Mouse (Mus musculus) monocyte, adult 5-6 weeks (primary cell): ENCODE results near the gene Odf2. TPM values are rescaled to one million over a fixed set of nuclear protein-coding genes. Genes with fewer than 3 reads are reported as not detected.
"Not testable (repeated sequence)": the region's sequence is repeated elsewhere in the genome, so short reads cannot be mapped to it uniquely, and the experiment has no call there.

Experiments used
- ATAC-seq: fragments of 153-309, 156-312 bp; replicated peaks from 2 replicates; pipeline ENCODE4 v1.8.0; 2017; ENCODE audit warnings: mild to moderate bottlenecking; ENCODE audit not compliant: low TSS enrichment, insufficient number of reproducible peaks, severe bottlenecking, poor library complexity, low FRiP score
- total RNA-seq: library from RNA; stranded (forward); fragments of 200-1000, 200-491, 200-594 nt; gene quantifications from 3 replicates; pipeline ENCODE4 v1.2.3, GENCODE M21; 2017

The Odf2 gene
- total RNA-seq, 1 experiment from 2014 or later: 89.7 TPM

DNA sequence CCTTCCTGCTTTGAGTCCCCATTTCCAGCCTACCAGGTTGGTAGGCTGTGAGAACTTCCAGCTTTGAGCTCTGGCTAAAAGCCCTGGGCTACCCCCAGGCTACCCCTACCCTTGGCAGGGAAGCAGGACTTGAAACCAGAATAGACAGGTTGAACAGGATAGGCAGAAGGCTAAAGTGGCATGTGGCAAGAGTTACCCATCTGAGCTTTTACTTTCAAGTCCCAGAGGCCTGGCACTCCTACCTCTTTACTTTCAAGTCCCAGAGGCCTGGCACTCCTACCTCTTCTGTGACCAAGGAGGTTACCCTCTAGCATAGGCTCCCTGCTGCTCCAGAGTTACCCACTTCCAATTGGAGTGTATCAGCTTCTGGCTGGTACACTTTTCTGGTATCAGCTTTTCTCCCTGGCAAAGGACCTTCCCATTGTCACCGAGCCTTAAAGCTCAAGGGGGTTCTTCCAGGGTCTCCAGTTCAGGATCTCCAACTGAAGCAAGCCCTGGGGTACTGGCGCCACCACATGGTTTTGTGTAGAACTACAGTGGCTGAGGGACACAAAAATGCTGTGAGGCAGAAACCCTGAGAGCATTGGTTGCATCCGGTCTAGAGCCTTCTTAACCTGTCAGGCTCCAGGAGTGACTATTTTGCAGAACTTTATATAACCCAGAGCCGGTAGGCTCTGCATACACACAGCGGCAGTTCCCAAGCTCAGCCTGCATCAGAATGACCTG lies 30.1 kb upstream of the Odf2 start:
- ATAC-seq: no peak

DNA sequence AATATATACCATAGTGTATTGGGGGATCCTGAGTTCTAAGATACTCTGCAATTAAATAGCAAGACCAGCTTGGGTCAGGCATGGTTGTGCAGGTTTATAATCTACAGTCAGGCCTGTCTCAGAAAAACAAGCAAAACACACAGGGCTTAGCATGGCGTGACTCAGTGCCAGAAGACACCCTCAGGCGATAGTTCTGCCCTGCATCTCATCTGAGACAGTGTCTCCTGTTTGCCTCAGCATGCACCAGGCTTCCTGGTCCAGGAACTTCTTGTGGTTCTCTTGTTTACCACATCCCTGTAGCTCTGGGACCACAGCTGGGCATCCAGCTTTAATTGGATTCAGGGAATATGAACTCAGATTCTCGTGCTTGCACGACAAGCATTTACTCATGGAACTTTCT lies 23.9 kb upstream of the Odf2 start:
- no peak for ATAC-seq

DNA sequence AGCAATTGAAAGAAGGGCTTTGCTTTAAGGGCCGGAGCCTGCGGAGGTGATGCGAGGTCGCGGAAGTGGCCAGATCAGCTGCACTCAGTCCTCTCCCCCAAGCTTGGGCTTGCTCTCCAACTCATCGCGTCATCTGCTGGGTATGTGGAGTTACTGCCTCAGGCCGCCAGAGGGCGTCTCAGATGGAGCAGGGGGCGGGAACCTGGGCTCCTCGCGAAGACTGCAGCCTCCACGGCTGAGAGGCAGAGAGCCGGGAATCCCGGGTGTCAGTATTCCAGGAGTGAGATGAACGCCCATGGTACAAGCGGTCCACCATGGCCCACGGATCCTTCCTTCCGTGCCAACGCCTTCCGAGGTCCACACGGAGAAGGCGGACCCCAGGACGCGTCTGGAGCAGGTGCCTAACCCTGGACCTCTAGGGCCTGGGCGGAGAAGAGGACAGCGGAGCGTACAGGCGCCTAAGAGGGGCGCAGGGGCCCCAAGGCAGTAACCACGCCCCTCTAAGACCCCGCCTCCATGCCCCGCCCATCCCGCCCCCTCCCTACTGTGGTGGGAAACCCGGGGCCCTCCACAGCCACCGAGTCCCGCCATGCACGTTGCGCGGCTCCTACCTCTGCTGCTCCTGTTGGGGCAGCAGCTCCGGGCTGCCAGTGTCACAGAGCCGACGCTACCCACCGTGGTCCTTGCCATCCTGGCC lies 19.9 kb upstream of the Odf2 start, which contains the start of gene Cercam:
TSS of gene Cercam (plus strand) at position 216 of the 697 bp plus-strand sequence.
- ATAC-seq: peak; percentile 95

DNA sequence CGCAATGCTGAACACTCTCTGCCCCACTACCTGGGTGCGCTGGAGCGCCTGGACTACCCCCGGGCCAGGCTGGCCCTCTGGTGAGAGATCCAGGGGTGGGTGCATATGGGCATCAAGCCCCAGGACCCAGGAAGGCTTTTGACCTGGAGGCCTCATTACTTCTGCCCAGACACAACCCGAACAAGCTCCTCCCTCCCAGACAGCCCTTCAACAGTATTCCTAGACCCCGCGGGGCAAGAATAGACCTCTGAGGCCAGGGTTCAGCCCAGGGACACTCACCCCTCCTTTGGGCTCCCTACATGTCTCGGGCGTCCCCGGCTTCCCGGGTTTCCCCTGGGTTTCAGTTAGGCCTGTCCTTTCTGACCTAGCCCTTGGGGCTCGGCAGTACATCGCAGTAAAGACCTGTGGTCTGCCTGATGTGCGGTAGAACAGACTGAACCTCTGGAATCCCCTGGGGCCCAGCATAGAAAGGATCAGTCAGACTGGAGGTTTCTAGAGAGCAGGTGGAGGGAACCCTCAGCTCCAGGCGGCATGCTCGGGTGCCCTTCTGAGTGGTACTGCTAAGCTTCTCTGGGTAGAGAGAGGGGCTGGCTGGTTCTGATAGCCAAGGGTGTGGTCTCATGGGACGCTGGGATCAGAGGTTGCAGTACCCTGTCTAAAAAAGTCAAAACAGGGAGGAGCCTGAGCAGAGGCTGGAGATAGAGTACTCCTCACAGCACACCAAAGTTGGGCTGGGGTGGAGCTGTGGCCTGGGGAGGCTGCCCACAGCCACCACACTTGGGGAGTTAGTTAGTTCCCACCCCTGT lies 19.2 kb upstream of the Odf2 start:
- ATAC-seq: peak; percentile 50

GRCm38 (mm10) chr2:29872581-29873295 lies 16.3 kb upstream of the Odf2 start:
- no peak for ATAC-seq

GRCm38 (mm10) chr2:29873801-29874200 lies 15.2 kb upstream of the Odf2 start:
- no peak for ATAC-seq

GRCm38 (mm10) chr2:29878061-29878460 lies 11.0 kb upstream of the Odf2 start:
- ATAC-seq: no peak

DNA sequence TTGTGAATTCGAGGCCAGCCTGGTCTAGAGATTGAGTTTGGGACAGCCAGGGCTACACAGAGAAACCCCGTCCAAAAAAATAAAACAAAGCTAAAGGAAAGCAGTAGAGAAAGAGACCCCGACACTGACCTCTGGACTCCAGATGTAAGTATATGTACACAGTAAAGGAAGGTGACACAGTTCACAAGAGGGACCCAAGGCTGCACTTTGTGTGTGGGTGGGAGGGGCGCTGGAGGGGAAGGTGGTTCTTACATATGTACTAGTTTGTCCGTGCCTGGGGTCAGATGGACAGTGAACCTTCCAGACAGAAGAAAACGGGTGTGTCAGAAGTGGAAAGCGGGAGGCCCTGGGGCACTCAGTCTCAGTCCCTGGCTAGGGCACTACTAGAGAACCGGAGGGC lies 9.8 kb upstream of the Odf2 start:
- no peak for ATAC-seq

GRCm38 (mm10) chr2:29879964-29880830 lies 8.8 kb upstream of the Odf2 start:
- ATAC-seq: no peak

GRCm38 (mm10) chr2:29886659-29887292 lies 2.2 kb upstream of the Odf2 start:
- not testable (repeated sequence) for ATAC-seq

GRCm38 (mm10) chr2:29889991-29890833 lies 1.2 kb downstream of the Odf2 start:
- ATAC-seq: peak; percentile 32

DNA sequence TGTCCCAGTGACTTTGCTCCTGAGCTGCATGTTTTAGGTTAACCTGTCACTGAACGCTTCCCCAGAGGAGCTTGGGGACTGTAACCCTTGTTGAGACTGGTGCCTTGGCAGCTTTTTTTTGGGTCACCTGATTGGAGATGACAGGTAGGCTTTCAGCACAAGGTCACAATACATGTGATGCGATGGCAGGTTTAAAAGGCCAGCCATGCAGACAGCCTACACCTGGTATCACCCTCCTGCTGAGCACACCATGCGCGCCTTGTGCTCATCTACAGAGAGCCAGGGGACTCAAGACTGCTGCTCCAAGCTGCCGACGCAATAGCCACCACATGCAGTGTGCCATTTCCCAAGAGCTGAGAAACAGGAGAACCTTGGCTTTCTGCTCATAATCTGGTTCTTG lies 2.8 kb downstream of the Odf2 start:
- ATAC-seq: no peak

- no peak for ATAC-seq
Observed at GRCm38 (mm10) chr2:29896071-29896470, 7.0 kb downstream of the Odf2 start.

DNA sequence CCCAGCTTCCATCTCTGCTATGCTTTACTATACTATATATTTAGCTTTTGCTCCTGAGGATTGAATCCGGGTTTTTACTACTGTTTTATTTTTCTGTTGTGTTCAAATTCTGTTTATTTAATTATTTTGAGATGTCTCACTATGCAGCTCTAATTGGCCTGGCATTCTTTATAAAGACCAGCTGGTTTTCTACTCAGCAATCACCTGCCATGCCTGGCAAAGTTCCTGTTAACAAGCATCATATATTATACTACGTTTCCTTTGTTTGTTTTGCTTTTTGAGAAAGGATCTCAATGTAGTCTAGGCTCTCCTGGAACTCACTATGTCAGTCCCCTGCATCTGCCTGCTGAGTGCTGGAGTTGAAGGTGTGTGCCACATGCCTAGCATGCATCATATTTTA lies 8.3 kb downstream of the Odf2 start:
- ATAC-seq: no peak

DNA sequence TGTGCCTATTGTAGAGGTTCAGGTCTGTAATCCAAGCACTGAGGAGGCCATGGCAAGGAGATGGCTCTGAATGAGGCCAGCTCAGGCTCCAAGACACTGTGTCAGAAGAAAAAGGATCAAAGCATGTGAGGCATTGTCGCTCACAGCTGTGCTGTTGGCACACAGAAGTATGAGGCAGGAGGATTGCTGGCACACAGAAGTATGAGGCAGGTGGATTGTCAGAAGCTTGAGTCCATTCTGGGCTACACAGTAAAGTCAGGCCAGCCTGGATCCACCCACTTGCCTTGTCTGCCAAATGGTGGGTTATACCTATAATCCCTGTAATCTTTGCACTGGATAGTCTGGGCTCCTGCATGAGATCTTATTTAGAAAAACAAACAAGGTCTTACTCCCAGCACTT lies 9.1 kb downstream of the Odf2 start:
- ATAC-seq: no peak

DNA sequence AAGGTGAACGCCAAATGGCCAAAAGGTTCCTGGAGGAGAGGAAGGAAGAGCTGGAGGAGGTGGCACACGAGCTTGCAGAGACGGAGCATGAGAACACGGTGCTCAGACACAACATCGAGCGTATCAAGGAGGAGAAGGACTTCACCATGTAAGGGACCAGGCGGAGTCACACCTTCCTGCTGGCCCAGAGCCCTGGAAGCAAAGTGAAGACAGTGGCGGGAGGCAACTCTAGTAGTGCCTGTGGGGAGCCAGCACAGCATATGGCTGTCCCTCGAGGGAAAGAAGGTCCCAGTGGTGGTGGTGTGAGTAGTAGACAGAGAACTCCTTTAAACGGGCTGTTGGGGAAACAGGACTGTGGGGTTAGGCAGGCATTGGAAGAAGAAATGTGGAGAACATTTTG lies 13.2 kb downstream of the Odf2 start:
- no peak for ATAC-seq

DNA sequence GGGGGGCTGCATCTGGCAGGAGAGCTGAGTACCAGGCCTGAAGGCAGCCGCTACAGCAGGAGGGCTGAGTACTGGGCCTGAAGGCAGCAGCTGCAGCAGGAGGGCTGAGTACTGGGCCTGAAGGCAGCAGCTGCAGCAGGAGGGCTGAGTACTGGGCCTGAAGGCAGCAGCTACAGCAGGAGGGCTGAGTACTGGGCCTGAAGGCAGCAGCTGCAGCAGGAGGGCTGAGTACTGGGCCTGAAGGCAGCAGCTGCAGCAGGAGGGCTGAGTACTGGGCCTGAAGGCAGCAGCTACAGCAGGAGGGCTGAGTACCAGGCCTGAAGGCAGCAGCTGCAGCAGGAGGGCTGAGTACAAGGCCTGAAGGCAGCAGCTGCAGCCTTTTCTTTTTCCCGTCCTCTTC lies 19.1 kb downstream of the Odf2 start:
- ATAC-seq: not testable (repeated sequence)
